Mouse (Mus musculus): ENCODE measurements around the gene Cilp2.

Cilp2 gene

GRCm38 (mm10) chr8:69887289-69888243, at the start of gene Cilp2:
TSS of gene Cilp2 (minus strand) at chr8:69887687.
- DNase-seq: no peak

- no peak for DNase-seq
Observed at GRCm38 (mm10) chr8:69936050-69936794, 48.7 kb upstream of the Cilp2 start.

DNA sequence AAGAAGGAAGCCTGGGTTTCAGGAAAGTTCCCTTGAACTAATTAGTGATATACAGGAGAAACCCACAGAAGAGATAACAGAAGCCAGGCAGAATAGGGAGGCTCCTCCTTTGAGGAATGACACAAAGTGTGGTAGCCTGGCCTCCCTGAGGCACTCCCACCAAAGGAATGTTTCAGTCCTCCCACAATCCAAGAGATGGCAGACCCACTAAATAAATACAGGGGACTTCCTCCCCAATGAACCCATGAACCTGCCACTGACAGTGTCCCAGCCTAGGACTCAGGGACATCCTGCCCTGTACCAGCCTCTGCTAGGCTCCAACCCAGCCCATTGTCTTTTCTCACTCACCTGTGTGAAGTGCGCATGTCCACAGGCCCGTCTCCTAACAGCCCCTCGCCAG, 47.9 kb upstream of the Cilp2 start:
- no peak for DNase-seq

DNA sequence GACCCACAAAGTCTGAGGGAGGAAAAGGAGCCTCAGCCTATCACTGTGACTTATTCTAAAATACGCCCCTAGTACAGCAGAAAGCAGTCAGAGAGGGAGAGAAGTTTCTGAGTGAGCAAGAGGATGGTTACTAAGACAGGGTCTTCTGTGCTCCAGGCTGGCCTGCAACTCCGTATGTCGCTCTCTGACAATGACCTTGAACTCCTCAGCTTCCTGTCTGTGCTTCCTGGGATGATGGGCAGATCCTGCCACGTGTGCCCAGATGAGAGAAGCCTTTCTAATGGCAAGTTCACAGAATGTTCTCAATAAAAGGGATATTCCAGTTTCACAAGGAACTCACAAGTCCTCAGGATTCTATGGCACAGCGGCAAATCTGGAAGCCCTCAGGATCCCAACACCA, 47.1 kb upstream of the Cilp2 start:
- DNase-seq: no peak

DNA sequence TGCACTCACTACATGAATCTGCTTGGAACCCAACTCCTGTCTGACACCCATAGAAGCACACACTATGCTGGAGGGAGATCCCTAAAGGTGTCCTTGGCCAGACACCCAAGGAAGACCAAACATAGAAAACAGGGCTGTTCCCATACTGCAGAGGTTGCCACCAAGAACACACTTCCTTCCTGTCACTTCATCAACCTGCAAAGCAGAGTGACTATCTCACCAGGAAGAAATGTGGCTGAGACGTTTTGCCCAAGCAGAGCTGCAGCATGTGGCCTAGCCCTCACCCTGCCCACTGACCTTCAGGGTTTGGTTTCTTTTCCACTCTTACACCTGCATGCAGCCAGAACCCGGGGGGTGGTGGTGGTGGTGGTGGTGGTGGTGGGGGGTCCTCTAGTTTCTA, 46.3 kb upstream of the Cilp2 start:
- DNase-seq: no peak

GRCm38 (mm10) chr8:69926901-69927300, 39.4 kb upstream of the Cilp2 start:
- no peak for DNase-seq

- DNase-seq: no peak
Observed at GRCm38 (mm10) chr8:69923986-69924385, 36.5 kb upstream of the Cilp2 start.

DNA sequence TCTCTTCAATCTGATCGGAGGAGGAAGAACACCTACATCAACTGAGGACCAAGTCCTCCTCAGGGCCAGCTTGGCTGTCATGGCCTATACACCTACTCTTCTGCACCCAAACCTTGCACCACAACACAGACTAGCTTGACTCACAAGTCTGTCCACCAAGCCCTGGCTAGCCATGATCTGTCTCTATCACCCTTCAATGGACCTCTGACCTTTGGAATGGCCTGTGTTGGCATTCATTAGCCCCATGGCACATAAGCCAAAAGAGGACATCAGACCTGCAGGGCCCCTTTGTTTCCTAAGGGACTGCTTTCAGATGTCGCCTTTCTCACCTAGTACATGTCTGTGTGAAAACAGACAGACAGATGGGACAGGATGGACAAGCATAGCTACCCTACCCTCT, 33.7 kb upstream of the Cilp2 start:
- no peak for DNase-seq

DNA sequence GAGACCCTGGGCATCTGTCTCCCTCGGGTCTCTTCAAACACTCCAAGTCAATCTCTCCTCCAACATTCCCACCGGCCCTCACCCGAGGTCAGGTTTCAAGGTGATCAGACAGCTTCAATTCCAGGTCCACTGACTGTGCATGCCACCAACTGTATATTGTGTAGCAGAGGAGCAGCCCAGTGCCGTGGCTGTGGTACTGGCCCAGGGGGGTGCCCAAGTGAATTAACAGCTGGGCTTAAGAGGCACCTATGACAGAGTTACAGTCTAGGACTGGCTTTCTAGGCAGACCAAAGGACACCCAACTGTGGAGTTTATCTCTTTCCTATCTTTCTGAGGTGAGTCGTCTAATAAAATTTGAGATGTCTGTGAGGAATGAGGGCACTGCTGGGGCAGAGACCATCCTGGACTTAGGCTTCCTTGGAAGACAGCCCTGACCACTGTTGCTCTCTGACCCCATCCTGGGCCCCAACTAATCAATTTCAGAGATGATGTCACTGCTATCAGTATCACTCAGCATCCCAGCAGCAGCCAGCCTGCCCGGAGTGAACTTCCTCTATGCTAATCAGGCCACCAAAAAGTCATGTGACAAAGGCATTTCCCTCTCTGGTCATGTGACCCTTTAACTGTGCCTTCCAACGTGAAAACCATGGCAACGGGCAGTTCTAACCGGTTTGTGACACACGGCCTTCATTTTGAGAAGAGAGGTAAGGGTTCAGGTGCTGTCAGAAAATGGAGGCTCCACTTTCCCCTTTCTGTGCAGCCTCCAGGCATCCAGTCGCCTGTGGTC, 32.6 kb upstream of the Cilp2 start:
- DNase-seq: no peak

GRCm38 (mm10) chr8:69919010-69919409, 31.5 kb upstream of the Cilp2 start:
- peak; percentile 65 for DNase-seq

DNA sequence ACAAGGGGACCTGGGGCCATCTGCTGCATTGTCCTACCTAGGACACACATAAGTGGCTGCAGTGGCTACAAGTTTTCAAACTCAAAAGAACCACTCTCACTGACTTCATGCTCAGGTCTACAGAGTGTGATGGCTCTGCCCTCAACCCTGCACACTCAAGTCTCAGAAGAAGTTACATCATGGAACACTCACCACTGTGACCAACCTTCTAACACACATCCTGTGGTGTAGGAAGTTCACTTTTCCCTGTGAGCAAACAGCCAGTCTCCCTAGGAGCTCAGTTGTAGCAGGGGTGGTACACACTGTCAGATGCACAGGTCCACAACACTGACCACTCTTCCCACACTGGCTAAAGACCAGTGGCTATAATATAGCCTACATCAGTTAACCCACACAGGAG, 31.0 kb upstream of the Cilp2 start:
- DNase-seq: no peak

DNA sequence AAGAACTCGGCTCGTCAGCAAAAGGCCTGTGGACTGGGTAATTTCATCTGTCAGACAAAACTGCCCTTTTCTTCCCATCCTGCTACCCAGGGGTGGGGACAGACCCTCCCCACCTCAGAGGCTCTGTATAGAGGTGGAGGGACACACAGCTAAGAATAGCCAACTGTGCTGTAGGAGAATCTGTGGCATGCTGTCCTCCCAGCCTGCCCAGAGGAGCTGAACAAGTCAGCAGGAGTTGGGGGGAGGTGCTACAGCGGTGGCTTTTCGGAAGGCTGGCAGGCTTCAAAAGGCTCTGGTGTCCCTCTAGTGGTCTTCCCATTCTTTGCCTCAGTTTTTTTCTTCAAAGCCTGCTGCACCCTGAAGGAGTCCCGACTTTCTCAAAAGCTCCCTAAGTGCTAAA, 28.3 kb upstream of the Cilp2 start:
- DNase-seq: no peak

DNA sequence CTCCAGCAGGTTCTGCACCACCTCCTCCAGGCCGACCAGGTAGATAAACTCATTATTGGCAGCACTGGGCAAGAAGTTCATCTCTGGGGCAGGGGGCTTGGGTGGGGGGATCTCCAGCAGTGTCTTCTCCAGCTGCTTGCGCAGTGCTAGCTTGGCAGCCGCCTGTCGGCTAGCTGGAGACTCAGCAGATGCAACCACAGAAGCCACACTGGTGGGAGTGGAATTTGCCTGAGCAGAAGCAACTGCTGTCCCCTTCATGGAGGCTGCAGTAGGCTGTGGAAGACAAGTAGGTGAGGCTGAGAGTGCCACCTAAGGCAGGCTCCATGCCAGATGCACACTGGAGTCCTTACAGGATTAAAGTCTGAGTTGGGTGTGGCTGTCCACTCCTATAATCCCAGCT, 27.0 kb upstream of the Cilp2 start:
- no peak for DNase-seq

- no peak for DNase-seq
Observed at GRCm38 (mm10) chr8:69912478-69913074, 25.1 kb upstream of the Cilp2 start.

DNA sequence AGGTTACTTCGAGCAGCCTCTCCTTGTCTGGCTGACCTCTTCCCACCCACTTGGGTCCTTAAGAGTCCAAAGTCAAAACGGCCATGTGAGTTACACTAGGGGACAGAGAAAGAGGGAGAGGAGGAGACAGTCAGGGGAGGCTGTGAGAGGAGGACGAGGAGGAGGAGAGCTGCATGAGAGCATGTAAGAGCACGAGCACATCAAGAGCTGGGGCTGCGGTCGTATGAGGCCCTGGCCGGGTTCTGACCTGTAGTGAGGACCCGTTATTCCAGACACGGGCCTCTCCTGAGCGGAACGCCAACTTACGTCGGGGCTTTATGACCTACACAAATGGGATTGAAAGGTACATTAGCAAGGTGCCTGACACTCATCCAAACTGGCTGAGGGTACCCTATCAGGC, 24.4 kb upstream of the Cilp2 start:
- no peak for DNase-seq

GRCm38 (mm10) chr8:69907106-69907505, 19.6 kb upstream of the Cilp2 start:
- DNase-seq: no peak

- DNase-seq: no peak
Observed at GRCm38 (mm10) chr8:69906260-69906659, 18.8 kb upstream of the Cilp2 start.

DNA sequence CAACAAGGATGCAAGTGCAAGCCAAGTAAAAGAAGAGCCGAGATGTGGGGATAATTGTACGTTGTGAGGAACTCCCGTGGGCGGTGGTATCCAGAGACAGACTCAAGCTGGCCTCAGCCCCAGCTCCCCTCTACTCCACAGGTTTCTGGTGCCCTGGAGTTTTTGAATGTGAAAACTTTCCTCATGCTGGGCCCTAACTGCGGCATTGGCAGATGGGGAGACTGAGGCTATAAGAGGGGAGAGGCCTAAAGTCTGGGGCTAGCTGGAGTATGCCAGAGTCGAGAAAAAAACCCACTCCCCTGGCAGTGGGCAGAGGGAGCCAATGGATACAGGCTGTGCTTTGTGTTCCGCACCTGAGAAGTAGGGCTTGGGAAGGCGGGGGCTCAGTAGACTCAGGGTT, 16.6 kb upstream of the Cilp2 start:
- DNase-seq: no peak

- peak; percentile 99 for DNase-seq
Observed at GRCm38 (mm10) chr8:69903063-69903542, 15.6 kb upstream of the Cilp2 start.

DNA sequence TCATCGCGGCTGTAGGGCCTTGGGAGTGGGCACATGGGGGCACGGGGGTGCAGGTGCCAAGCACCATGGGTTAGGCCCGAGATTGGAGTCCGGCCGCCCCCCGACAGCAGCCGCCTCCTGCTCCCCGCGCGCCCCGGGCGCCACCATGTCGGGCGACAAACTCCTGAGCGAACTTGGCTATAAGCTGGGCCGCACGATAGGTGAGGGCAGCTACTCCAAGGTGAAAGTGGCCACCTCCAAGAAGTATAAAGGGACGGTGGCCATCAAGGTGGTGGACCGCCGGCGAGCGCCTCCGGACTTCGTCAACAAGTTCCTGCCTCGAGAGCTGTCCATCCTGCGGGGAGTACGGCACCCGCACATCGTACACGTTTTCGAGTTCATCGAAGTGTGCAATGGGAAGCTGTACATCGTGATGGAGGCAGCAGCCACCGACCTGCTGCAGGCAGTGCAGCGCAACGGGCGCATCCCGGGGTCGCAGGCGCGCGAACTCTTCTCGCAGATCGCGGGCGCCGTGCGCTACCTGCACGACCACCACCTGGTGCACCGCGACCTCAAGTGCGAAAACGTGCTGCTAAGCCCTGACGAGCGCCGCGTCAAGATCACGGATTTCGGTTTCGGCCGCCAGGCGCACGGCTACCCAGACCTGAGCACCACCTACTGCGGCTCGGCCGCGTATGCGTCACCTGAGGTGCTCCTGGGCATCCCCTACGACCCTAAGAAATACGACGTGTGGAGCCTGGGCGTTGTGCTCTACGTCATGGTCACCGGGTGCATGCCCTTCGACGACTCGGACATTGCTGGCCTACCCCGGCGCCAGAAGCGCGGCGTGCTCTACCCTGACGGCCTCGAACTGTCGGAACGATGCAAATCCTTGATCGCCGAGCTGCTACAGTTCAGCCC, 14.9 kb upstream of the Cilp2 start, which contains the start of the genes Tssk6, Ndufa13 and Yjefn3:
Gene Tssk6 (plus strand): TSS at position 22 of the 900 bp plus-strand sequence.
Gene Ndufa13 (minus strand): TSS at position 396 of the 900 bp plus-strand sequence.
Gene Yjefn3 (minus strand): TSS at position 550 of the 900 bp plus-strand sequence.
- peak; percentile 41 for DNase-seq

GRCm38 (mm10) chr8:69901484-69902162, 14.1 kb upstream of the Cilp2 start:
- DNase-seq: peak; percentile 94

Data from right cerebral cortex, postnatal 4 days (tissue).